Mouse (Mus musculus) forebrain, embryonic 11.5 days (tissue): ENCODE results near the gene Atl3. TPM values are rescaled to one million over a fixed set of nuclear protein-coding genes. Genes with fewer than 3 reads are reported as not detected.

Experiments used
- ATAC-seq: fragments of 200-750 bp; cut with Nextera tagmentation; replicated peaks from 2 replicates; pipeline ENCODE4 v1.8.0; 2017; ENCODE audit warnings: moderate TSS enrichment; ENCODE audit not compliant: low FRiP score
- DNase-seq: peaks from one replicate; pipeline ENCODE4 v3.0.0-alpha.2; 2017; ENCODE audit warnings: low spot score
- H3K27ac ChIP-seq: fragments of 300-500 bp; sonication (generic); 2 replicates; pipeline ENCODE4 v1.5.1; 2014; ENCODE audit warnings: low read depth, low read length
- H3K27me3 ChIP-seq: fragments of 300-500 bp; sonication (generic); 2 replicates; pipeline ENCODE4 v1.6.1; 2014; ENCODE audit warnings: mild to moderate bottlenecking, low read length, mixed read lengths; ENCODE audit not compliant: control insufficient read depth, insufficient read depth
- H3K36me3 ChIP-seq: fragments of 300-500 bp; sonication (generic); 2 replicates; pipeline ENCODE4 v1.6.1; 2014; ENCODE audit warnings: mild to moderate bottlenecking, low read length, moderate library complexity, mixed read lengths; ENCODE audit not compliant: control insufficient read depth, insufficient read depth
- H3K4me1 ChIP-seq: fragments of 300-500 bp; sonication (generic); replicated peaks from 2 replicates; pipeline ENCODE4 v1.6.1; 2014; ENCODE audit warnings: low read length, mixed read lengths; ENCODE audit not compliant: control insufficient read depth, insufficient read depth
- H3K4me2 ChIP-seq: fragments of 300-500 bp; sonication (generic); 2 replicates; pipeline ENCODE4 v1.6.1; 2014; ENCODE audit warnings: low read depth, mild to moderate bottlenecking, low read length, moderate library complexity, mixed read lengths; ENCODE audit not compliant: severe bottlenecking
- H3K4me3 ChIP-seq: fragments of 300-500 bp; sonication (generic); 2 replicates; pipeline ENCODE4 v1.5.1; 2014; ENCODE audit warnings: low read depth, low read length
- H3K9ac ChIP-seq: fragments of 300-500 bp; sonication (generic); 2 replicates; pipeline ENCODE4 v1.6.1; 2014; ENCODE audit warnings: low read length
- H3K9me3 ChIP-seq: fragments of 300-500 bp; sonication (generic); 2 replicates; pipeline ENCODE4 v1.6.1; 2016; ENCODE audit warnings: low read length, mixed read lengths; ENCODE audit not compliant: control insufficient read depth
- WGBS: fragments of 180-500 bp; shearing (Covaris S2); extraction: QIAGEN DNeasy Blood & Tissue Kit; methylation state at CpG from one replicate; pipeline ENCODE4 v1.1.7; 2014; 5-methylcytosine and 5-hydroxymethylcytosine counted together
- polyA plus RNA-seq: library from polyadenylated mRNA; unstranded; fragments of >200 nt; fragmentation: Nextera tagmentation; extraction: Ambion mirVana; gene quantifications from 2 replicates; pipeline ENCODE4 v1.2.1, GENCODE M21; 2014

The Atl3 gene
- 9.8 and 10.3 TPM in 2 replicates for polyA plus RNA-seq

- H3K27ac ChIP-seq = peak within 1 kb of the TSS; percentile 78
- DNase-seq (no peak), ATAC-seq (no peak)
- WGBS = 31% methylated on average over 31 of the region's 31 CpGs
- no peaks in the 10 kb centered on the region for H3K9me3 ChIP-seq
- H3K9ac ChIP-seq = peak within 1 kb of the TSS; percentile 77
- H3K4me3 ChIP-seq = peak within 1 kb of the TSS; percentile 57
- peak within 1 kb of the TSS; percentile 84 for H3K4me2 ChIP-seq
- no peaks in the 10 kb centered on the region for H3K36me3 ChIP-seq
- no peaks in the 10 kb centered on the region for H3K27me3 ChIP-seq
- no peaks in the 10 kb centered on the region for H3K4me1 ChIP-seq
Observed at GRCm38 (mm10) chr19:7493352-7494186, at the start of gene Atl3. Gene Atl3, plus strand, starts transcription at chr19:7494040.

GRCm38 (mm10) chr19:7445105-7445504 is 48.7 kb upstream of the Atl3 start:
- no peaks in the 10 kb centered on the region; the same call in 1 of the 2 replicates for H3K36me3 ChIP-seq
- DNase-seq (no peak), ATAC-seq (no peak)
- H3K4me2 ChIP-seq = no peak overlapping the region
- no peaks in the 10 kb centered on the region for H3K27me3 ChIP-seq
- no peak overlapping the region for H3K9ac ChIP-seq
- H3K4me1 ChIP-seq = peaks cover 4% of the 10 kb centered on the region; the same call in 1 of the 2 replicates
- WGBS = 89% methylated on average over 2 of the region's 2 CpGs
- no peaks in the 10 kb centered on the region for H3K9me3 ChIP-seq
- H3K27ac ChIP-seq = no peak overlapping the region
- H3K4me3 ChIP-seq = no peak overlapping the region

- no peak overlapping the region for H3K4me2 ChIP-seq
- H3K27ac ChIP-seq = no peak overlapping the region
- H3K4me3 ChIP-seq = no peak overlapping the region
- H3K9ac ChIP-seq = no peak overlapping the region
- no peaks in the 10 kb centered on the region; the same call in 1 of the 2 replicates for H3K36me3 ChIP-seq
- ATAC-seq (no peak), DNase-seq (no peak)
- WGBS = 94% methylated on average over 1 of the region's 1 CpGs
- H3K4me1 ChIP-seq = peaks cover 4% of the 10 kb centered on the region; the same call in 1 of the 2 replicates
- H3K9me3 ChIP-seq = no peaks in the 10 kb centered on the region
- no peaks in the 10 kb centered on the region for H3K27me3 ChIP-seq
Observed at GRCm38 (mm10) chr19:7445596-7445995, 48.2 kb upstream of the Atl3 start.

- Histone ChIP-seq H3K36me3 (peaks cover 3% of the 10 kb centered on the region; the same call in 1 of the 2 replicates), H3K4me1 (no peaks in the 10 kb centered on the region), H3K4me2 (no peak overlapping the region), H3K4me3 (no peak overlapping the region), H3K9ac (no peak overlapping the region), H3K27me3 (no peaks in the 10 kb centered on the region), H3K9me3 (no peaks in the 10 kb centered on the region), H3K27ac (no peak overlapping the region)
- 90% methylated on average over 2 of the region's 2 CpGs for WGBS
- DNase-seq (no peak), ATAC-seq (no peak)
Observed at GRCm38 (mm10) chr19:7456803-7457202, 37.0 kb upstream of the Atl3 start.

- DNase-seq (no peak), ATAC-seq (no peak)
- H3K9ac ChIP-seq = no peak overlapping the region
- H3K36me3 ChIP-seq = peaks cover 3% of the 10 kb centered on the region; the same call in 1 of the 2 replicates
- no peaks in the 10 kb centered on the region for H3K4me1 ChIP-seq
- no peaks in the 10 kb centered on the region for H3K9me3 ChIP-seq
- no peak overlapping the region for H3K4me2 ChIP-seq
- H3K27ac ChIP-seq = no peak overlapping the region
- no peak overlapping the region for H3K4me3 ChIP-seq
- H3K27me3 ChIP-seq = no peaks in the 10 kb centered on the region
Observed at GRCm38 (mm10) chr19:7458901-7459300, 34.9 kb upstream of the Atl3 start.

GRCm38 (mm10) chr19:7459370-7459769 is 34.5 kb upstream of the Atl3 start:
- H3K4me1 ChIP-seq = no peaks in the 10 kb centered on the region
- no peak overlapping the region for H3K27ac ChIP-seq
- no peak overlapping the region for H3K4me2 ChIP-seq
- ATAC-seq (no peak), DNase-seq (no peak)
- WGBS = 93% methylated on average over 2 of the region's 2 CpGs
- no peak overlapping the region for H3K9ac ChIP-seq
- no peak overlapping the region for H3K4me3 ChIP-seq
- no peaks in the 10 kb centered on the region for H3K27me3 ChIP-seq
- H3K36me3 ChIP-seq = peaks cover 3% of the 10 kb centered on the region; the same call in 1 of the 2 replicates
- H3K9me3 ChIP-seq = no peaks in the 10 kb centered on the region

GRCm38 (mm10) chr19:7467915-7468314 is 25.9 kb upstream of the Atl3 start:
- H3K36me3 ChIP-seq = no peaks in the 10 kb centered on the region; the same call in 1 of the 2 replicates
- no peak overlapping the region for H3K27ac ChIP-seq
- H3K9ac ChIP-seq = no peak overlapping the region
- H3K27me3 ChIP-seq = no peaks in the 10 kb centered on the region
- no peak for DNase-seq
- H3K4me2 ChIP-seq = no peak overlapping the region
- H3K9me3 ChIP-seq = no peaks in the 10 kb centered on the region
- no peak for ATAC-seq
- no peaks in the 10 kb centered on the region for H3K4me1 ChIP-seq
- H3K4me3 ChIP-seq = no peak overlapping the region

GRCm38 (mm10) chr19:7470643-7471042 is 23.2 kb upstream of the Atl3 start:
- H3K9me3 ChIP-seq = no peaks in the 10 kb centered on the region
- no peak overlapping the region for H3K9ac ChIP-seq
- no peak overlapping the region for H3K4me2 ChIP-seq
- no peak for DNase-seq
- 87% methylated on average over 2 of the region's 2 CpGs for WGBS
- no peaks in the 10 kb centered on the region for H3K4me1 ChIP-seq
- no peak overlapping the region for H3K27ac ChIP-seq
- no peaks in the 10 kb centered on the region; the same call in 1 of the 2 replicates for H3K36me3 ChIP-seq
- ATAC-seq = no peak
- H3K27me3 ChIP-seq = no peaks in the 10 kb centered on the region
- H3K4me3 ChIP-seq = no peak overlapping the region
